Mouse (Mus musculus) adrenal gland, postnatal 36 days (tissue): ENCODE measurements at regions not wholly inside any gene's neighbourhood (a gene's known extent, or its start where the extent isn't known, plus 50 kb on each side); places are given as distances from the start of the nearest gene placed in this dataset.

Source experiments
- DNase-seq, 2 experiments: peaks; one replicate each; pipeline ENCODE4 v3.0.0; 2021; ENCODE audit warnings: mixed read lengths in 1 of 2

GRCm38 (mm10) chrX:85481326-85481725, 92.5 kb upstream of the Tab3 start:
- DNase-seq = no peak

GRCm38 (mm10) chrX:85496943-85497342, 76.9 kb upstream of the Tab3 start:
- DNase-seq = peak; percentile 1 to 2
